Mouse (Mus musculus): ENCODE results near the gene Tex19.1. TPM values are rescaled to one million over a fixed set of nuclear protein-coding genes. Genes with fewer than 3 reads are reported as not detected.
"Not testable (repeated sequence)": the region's sequence is repeated elsewhere in the genome, so short reads cannot be mapped to it uniquely, and the experiment has no call there.

Gene Tex19.1
- 0.11 TPM in 1 of 2 replicates, not detected in the other for polyA plus RNA-seq (2012; rRNA removed)

- Histone ChIP-seq H3K4me3 (replicated peaks; ENCODE audit: insufficient read depth, low read depth, low read length) (no peak within 1 kb of the TSS), H3K27ac (ENCODE audit: insufficient read depth, low read length) (no peak within 1 kb of the TSS), H3K4me1 (ENCODE audit: control insufficient read depth, insufficient read depth, low read length) (no peaks in the 10 kb centered on the region; the same call in 1 of the 2 replicates), H3K27me3 (ENCODE audit: control insufficient read depth, insufficient read depth, low read length) (no peaks in the 10 kb centered on the region)
- TF ChIP-seq CTCF (IDR thresholded peaks at IDR 0.05; ENCODE audit: borderline replicate concordance, insufficient read depth, low read depth, low read length) (no peak), POLR2A (IDR thresholded peaks at IDR 0.05; ENCODE audit: borderline replicate concordance, insufficient read depth, low read length) (no peak)
- 88% methylated on average over 22 of the region's 22 CpGs for WGBS
- DNase-seq, result no peak
Measured at GRCm38 (mm10) chr11:121145865-121146264, at the start of gene Tex19.1. Gene Tex19.1, plus strand, starts transcription at chr11:121146143.

- no peak overlapping the region for H3K4me3 ChIP-seq (replicated peaks; ENCODE audit: insufficient read depth, low read depth, low read length)
- TF ChIP-seq CTCF (IDR thresholded peaks at IDR 0.05; ENCODE audit: borderline replicate concordance, insufficient read depth, low read depth, low read length) (no peak), POLR2A (IDR thresholded peaks at IDR 0.05; ENCODE audit: borderline replicate concordance, insufficient read depth, low read length) (no peak)
- WGBS, result 30% methylated on average over 7 of the region's 7 CpGs
- no peaks in the 10 kb centered on the region for H3K27me3 ChIP-seq (ENCODE audit: control insufficient read depth, insufficient read depth, low read length)
- no peak overlapping the region for H3K27ac ChIP-seq (ENCODE audit: insufficient read depth, low read length)
- no peak for DNase-seq
- no peaks in the 10 kb centered on the region for H3K4me1 ChIP-seq (ENCODE audit: control insufficient read depth, insufficient read depth, low read length)
Measured at GRCm38 (mm10) chr11:121099762-121100161, 46.2 kb upstream of the Tex19.1 start.

GRCm38 (mm10) chr11:121100692-121101091 is 45.3 kb upstream of the Tex19.1 start:
- WGBS, result 75% methylated on average over 7 of the region's 7 CpGs
- TF ChIP-seq CTCF (IDR thresholded peaks at IDR 0.05; ENCODE audit: borderline replicate concordance, insufficient read depth, low read depth, low read length), result no peak
- no peak for TF ChIP-seq POLR2A (IDR thresholded peaks at IDR 0.05; ENCODE audit: borderline replicate concordance, insufficient read depth, low read length)
- Histone ChIP-seq H3K4me1 (ENCODE audit: control insufficient read depth, insufficient read depth, low read length) (no peaks in the 10 kb centered on the region), H3K4me3 (replicated peaks; ENCODE audit: insufficient read depth, low read depth, low read length) (no peak overlapping the region), H3K27me3 (ENCODE audit: control insufficient read depth, insufficient read depth, low read length) (no peaks in the 10 kb centered on the region), H3K27ac (ENCODE audit: insufficient read depth, low read length) (no peak overlapping the region)
- no peak for DNase-seq

GRCm38 (mm10) chr11:121101124-121101805 is 44.7 kb upstream of the Tex19.1 start:
- TF ChIP-seq CTCF (IDR thresholded peaks at IDR 0.05; ENCODE audit: borderline replicate concordance, insufficient read depth, low read depth, low read length) (no peak), POLR2A (IDR thresholded peaks at IDR 0.05; ENCODE audit: borderline replicate concordance, insufficient read depth, low read length) (no peak)
- Histone ChIP-seq H3K27ac (ENCODE audit: insufficient read depth, low read length) (no peak overlapping the region), H3K4me1 (ENCODE audit: control insufficient read depth, insufficient read depth, low read length) (no peaks in the 10 kb centered on the region), H3K4me3 (replicated peaks; ENCODE audit: insufficient read depth, low read depth, low read length) (no peak overlapping the region), H3K27me3 (ENCODE audit: control insufficient read depth, insufficient read depth, low read length) (no peaks in the 10 kb centered on the region)
- DNase-seq, result no peak
- WGBS, result 91% methylated on average over 4 of the region's 4 CpGs

GRCm38 (mm10) chr11:121107242-121107641 is 38.7 kb upstream of the Tex19.1 start:
- not testable (repeated sequence) for H3K27me3 ChIP-seq (ENCODE audit: control insufficient read depth, insufficient read depth, low read length); H3K4me3 ChIP-seq (replicated peaks; ENCODE audit: insufficient read depth, low read depth, low read length); H3K4me1 ChIP-seq (ENCODE audit: control insufficient read depth, insufficient read depth, low read length); H3K27ac ChIP-seq (ENCODE audit: insufficient read depth, low read length); DNase-seq
- 45% methylated on average over 1 of the region's 1 CpGs for WGBS

GRCm38 (mm10) chr11:121108061-121108460 is 37.9 kb upstream of the Tex19.1 start:
- no peaks in the 10 kb centered on the region for H3K27me3 ChIP-seq (ENCODE audit: control insufficient read depth, insufficient read depth, low read length)
- TF ChIP-seq CTCF (IDR thresholded peaks at IDR 0.05; ENCODE audit: borderline replicate concordance, insufficient read depth, low read depth, low read length) (no peak), POLR2A (IDR thresholded peaks at IDR 0.05; ENCODE audit: borderline replicate concordance, insufficient read depth, low read length) (no peak)
- no peak for DNase-seq
- no peak overlapping the region for H3K4me3 ChIP-seq (replicated peaks; ENCODE audit: insufficient read depth, low read depth, low read length)
- H3K27ac ChIP-seq (ENCODE audit: insufficient read depth, low read length), result no peak overlapping the region
- WGBS, result 60% methylated on average over 9 of the region's 9 CpGs
- H3K4me1 ChIP-seq (ENCODE audit: control insufficient read depth, insufficient read depth, low read length), result peaks cover 14% of the 10 kb centered on the region

GRCm38 (mm10) chr11:121109986-121110385 is 36.0 kb upstream of the Tex19.1 start:
- H3K4me3 ChIP-seq (replicated peaks; ENCODE audit: insufficient read depth, low read depth, low read length), result no peak overlapping the region
- 7% methylated on average over 2 of the region's 2 CpGs for WGBS
- no peak for TF ChIP-seq POLR2A (IDR thresholded peaks at IDR 0.05; ENCODE audit: borderline replicate concordance, insufficient read depth, low read length)
- TF ChIP-seq CTCF (IDR thresholded peaks at IDR 0.05; ENCODE audit: borderline replicate concordance, insufficient read depth, low read depth, low read length), result no peak
- DNase-seq, result peak; percentile 23 to 37
- H3K4me1 ChIP-seq (ENCODE audit: control insufficient read depth, insufficient read depth, low read length), result peaks cover 14% of the 10 kb centered on the region
- H3K27ac ChIP-seq (ENCODE audit: insufficient read depth, low read length), result no peak overlapping the region
- H3K27me3 ChIP-seq (ENCODE audit: control insufficient read depth, insufficient read depth, low read length), result no peaks in the 10 kb centered on the region

- TF ChIP-seq POLR2A (IDR thresholded peaks at IDR 0.05; ENCODE audit: borderline replicate concordance, insufficient read depth, low read length) (no peak), CTCF (IDR thresholded peaks at IDR 0.05; ENCODE audit: borderline replicate concordance, insufficient read depth, low read depth, low read length) (no peak)
- no peaks in the 10 kb centered on the region for H3K27me3 ChIP-seq (ENCODE audit: control insufficient read depth, insufficient read depth, low read length)
- WGBS, result 75% methylated on average over 3 of the region's 3 CpGs
- no peak overlapping the region for H3K4me3 ChIP-seq (replicated peaks; ENCODE audit: insufficient read depth, low read depth, low read length)
- H3K4me1 ChIP-seq (ENCODE audit: control insufficient read depth, insufficient read depth, low read length), result peaks cover 14% of the 10 kb centered on the region
- H3K27ac ChIP-seq (ENCODE audit: insufficient read depth, low read length), result no peak overlapping the region
- no peak for DNase-seq
Measured at GRCm38 (mm10) chr11:121111051-121111450, 34.9 kb upstream of the Tex19.1 start.
